Mouse (Mus musculus) layer of hippocampus, adult 18-20 months (tissue): ENCODE measurements around the gene Spats2. TPM values are rescaled to one million over a fixed set of nuclear protein-coding genes. Genes with fewer than 3 reads are reported as not detected.
A peak's percentile ranks its signal among the peaks of the same experiment; 100 is the strongest.
"Not testable (repeated sequence)": the region's sequence is repeated elsewhere in the genome, so short reads cannot be mapped to it uniquely, and the experiment has no call there.

ENCODE experiments used
- DNase-seq, 2 experiments: peaks; one replicate each; pipeline ENCODE4 v3.0.0; 2022; ENCODE audit warnings: low spot score in 2 of 2
- total RNA-seq, 2 experiments: library from RNA; stranded (reverse); gene quantifications; 2 replicates each; pipeline ENCODE4 v1.2.3; 2021

Gene Spats2
- total RNA-seq, 2 experiments from 2014 or later, result 30.1 to 31.4 TPM

DNA sequence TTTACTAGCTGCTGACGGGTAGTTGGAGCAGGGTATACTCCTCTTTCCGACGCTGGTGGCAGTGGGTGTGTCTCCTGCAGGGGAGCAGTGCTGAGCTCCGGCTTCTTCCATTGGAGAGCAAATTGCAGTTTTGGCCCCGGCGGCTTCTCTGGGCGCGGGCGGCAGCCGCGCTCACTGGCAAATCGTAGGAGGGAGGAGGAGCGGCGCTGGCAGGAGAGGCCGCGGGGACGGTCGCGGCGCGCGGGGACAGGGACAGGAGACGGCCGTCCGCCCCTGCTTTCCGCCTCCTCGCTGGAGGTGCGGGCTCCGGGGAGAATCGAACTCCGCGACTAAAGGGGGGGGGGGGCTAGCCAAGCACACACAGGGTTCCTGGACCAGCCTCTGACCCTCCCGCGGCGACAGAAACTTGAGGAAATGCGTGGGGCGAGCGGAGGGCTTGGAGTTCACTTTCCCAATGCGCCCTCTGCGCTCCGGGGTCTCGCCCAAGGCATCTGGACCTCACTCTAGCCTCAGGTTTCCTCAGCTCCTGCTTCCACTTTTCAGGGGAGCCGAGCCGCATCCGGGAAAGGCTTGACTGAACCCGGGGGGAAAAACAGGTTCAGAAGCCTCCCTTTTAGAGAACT, 98.0 kb downstream of the Spats2 start:
- DNase-seq, result peak; percentile 74 to 78

GRCm38 (mm10) chr15:99224208-99224911, 98.6 kb downstream of the Spats2 start, which contains the start of gene Kcnh3:
Gene Kcnh3, plus strand, starts transcription at chr15:99224861.
- peak; percentile 77 for DNase-seq

- DNase-seq, result peak; percentile 88 to 92
These were observed 99.5 kb downstream of the Spats2 start for GRCm38 (mm10) chr15:99225081-99225810.

GRCm38 (mm10) chr15:99226090-99226489, 100.4 kb downstream of the Spats2 start:
- no peak for DNase-seq

DNA sequence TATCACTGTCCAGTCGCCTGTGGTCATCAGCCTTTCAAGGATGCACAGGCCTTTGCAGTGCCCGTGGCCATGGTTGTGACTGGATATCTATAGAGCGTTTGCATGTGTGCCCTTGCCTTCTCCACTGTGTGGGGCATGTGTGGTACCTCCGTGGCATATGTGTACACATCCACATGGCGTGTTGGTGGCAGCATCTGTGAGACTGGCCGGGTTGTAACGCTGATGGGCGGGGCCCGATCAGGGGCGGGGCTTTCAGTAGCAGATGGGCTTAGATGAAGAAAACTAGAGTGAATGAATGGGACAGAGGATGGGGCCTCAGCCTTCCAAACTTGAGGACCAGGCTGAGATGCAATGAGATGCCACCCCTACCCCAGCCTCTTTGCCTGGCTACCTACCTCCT, 106.3 kb downstream of the Spats2 start:
- peak in 1 of 2 experiments; percentile 71 for DNase-seq

- DNase-seq, result no peak
These were observed 108.0 kb downstream of the Spats2 start for GRCm38 (mm10) chr15:99233719-99234118.

DNA sequence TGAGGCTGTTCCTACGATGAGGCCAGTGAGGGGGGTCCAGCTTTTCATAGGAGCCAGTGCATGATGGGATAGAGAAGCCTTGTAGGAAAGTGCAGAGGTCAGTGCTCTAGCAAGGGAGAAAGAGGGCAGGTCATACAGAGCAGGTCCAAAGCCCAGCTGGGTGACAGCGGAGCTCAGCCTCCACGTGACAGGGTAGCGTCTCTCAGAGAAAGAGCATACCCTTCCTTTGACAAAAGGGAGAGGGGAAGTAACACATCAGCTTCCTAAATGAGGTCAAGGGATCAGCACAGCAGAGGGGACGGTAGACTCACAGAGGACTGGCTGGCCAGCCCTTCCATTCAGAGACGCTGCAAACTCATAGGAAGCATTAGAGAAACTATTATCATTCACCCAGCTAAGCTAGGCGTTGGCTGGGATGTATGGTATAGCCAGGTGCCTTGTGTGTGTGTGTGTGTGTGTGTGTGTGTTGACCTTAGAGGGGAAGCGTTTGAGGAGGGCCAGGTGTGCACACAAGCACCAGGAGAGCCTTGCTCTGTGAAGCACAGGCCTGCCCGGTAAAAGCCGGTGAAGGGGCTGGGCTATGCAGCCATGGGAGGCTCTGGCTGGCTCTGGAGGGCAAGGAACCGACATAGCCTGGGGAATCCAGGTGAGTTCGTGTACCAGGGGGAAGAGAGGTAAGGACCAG, 108.8 kb downstream of the Spats2 start:
- DNase-seq, result no peak

DNA sequence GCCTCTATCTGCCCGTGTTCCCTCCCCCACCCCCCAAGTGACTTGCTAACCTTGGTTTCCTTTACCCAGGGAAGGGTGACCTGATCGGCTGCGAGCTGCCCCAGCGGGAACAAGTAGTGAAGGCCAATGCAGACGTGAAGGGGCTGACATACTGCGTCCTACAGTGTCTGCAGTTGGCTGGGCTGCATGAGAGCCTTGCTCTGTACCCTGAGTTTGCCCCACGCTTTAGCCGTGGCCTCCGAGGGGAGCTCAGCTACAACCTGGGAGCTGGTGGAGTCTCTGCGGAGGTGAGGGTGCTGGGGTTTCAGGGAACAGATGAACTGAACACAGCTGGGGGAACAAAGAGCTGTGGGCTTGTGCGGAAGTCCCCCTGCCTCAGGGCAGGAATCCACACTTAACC, 112.3 kb downstream of the Spats2 start:
- DNase-seq, result no peak

- no peak for DNase-seq
These were observed 114.4 kb downstream of the Spats2 start for GRCm38 (mm10) chr15:99240129-99240528.

DNA sequence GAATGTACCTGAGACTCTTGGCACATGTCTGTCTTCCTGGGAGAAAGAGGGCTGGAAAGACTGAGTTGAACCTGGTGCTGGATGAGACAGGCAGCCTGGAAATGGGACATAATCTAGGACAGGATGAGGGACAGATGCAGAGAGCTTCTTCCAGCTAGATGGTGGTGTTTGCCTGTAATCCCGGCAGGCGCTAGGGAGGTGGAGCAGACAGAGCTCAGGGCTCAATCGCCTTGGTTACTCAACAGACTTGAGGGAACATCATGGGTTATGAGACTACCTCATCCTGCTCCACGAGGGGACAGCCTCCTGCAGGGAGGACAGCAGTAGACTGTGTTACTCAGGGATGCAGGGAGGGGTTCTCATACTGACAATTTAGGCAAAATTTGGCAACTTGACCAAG, 115.5 kb downstream of the Spats2 start:
- DNase-seq, result no peak

DNA sequence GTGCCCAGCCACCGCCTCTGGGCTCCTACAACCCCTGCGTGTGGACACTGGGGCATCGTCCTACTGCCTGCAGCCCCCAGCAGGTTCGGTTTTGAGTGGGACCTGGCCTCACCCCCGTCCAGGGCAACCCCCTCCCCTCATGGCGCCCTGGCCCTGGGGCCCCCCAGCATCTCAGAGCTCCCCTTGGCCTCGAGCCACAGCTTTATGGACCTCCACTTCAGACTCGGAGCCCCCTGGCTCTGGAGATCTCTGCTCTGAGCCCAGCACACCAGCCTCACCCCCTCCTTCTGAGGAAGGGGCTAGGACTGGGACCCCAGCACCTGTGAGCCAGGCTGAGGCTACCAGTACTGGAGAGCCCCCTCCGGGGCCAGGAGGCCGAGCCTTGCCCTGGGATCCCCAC, 116.3 kb downstream of the Spats2 start:
- DNase-seq, result no peak

DNA sequence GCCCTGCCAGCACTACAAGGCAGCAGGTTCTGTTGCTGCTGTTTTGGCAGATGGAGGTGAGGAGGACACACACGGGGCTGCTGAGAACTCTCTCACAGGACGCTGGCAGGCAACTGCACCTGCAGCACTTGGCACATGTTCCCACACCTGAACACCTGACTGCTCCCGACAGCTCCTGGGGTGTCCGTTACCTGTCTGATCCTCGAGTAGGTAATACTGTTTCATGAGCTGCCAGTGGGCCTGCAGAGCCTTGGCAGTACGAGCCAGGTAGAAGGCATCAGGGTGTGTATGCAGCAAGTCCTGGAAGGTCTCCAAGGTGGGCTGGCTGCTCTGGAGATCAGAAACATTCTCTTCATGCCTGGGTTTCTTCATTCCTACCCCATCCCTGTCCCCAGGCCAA, 121.0 kb downstream of the Spats2 start:
- not testable (repeated sequence) for DNase-seq

DNA sequence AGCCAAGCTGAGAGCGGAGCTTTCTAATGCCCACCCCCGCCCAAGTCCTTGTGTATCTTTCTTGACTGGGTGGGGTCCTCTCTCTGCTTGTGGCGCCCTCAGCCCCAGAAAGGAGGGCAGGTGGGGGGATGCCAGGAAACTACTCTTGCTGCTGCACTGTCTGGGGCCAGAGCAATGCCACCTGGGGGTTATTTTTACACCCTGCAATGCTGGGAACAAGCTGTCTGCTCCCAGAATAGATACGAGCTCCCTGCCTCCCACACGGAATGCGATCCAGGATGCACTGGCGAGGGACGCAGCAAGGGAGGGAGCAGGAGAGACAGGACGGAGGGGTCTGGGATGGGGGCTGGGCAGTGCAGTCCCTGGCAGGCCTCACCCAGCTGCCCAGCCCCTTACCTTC, 123.3 kb downstream of the Spats2 start:
- DNase-seq, result peak; percentile 62 to 83

- no peak for DNase-seq
These were observed 124.2 kb downstream of the Spats2 start for GRCm38 (mm10) chr15:99249938-99250337.

DNA sequence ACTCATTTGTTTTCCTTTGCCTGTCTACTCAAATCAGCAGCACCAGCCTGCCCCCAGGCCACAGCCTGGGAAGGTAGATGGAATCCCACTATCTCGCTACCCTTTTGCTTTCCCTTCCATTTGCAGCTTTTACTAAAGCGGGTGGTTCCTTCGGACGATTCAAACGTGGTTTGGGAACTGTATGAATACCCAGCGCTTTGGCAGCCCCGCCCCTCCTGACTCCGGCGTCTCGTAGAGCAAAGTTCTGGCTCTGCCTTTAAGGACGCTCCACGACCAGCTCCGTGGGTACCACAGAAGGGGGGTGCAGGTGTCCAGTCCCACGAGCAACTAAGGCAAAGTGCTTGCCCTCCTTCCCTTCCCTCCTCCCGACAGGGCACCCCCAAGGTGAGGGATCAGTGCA, 125.4 kb downstream of the Spats2 start:
- not testable (repeated sequence) for DNase-seq

DNA sequence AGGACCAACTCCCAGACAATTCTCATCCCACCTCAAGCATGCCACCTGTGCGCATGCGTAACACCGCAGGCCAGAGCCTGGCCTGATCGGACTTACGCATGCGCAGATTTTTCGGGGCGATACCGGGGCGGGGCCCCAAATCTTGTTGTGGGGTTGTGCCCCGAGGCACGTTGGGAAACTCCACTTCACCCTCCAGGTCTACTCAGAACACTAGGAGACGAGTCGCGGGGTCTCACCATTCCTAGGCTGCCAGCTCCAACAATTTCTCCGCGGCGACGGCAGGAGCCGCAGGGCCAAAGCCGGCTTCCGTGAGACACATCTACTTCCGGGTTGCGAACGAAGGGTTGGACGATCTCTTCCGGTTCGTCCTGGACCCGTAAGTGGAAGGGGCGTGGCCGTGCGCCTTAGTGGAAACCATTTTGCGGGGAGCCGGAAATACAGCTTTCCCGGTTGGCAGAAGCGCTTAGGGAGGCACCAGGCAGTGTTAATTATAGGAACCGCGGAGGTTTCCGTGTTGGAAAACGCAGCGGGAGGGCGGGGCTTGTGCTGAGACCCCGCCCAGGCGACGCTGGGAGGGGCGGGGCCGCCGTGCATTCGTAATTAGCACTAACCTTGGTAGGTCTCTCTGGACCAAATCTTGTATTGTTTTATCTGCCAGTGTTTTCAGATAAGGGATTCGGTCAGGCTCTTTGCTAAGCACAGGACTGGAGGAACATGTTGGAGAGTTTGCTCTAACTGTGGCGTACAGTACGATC, 126.1 kb downstream of the Spats2 start, which contains the start of gene Mcrs1:
Gene Mcrs1 (minus strand): TSS at position 336 of the 755 bp plus-strand sequence.
- peak; percentile 97 to 99 for DNase-seq

DNA sequence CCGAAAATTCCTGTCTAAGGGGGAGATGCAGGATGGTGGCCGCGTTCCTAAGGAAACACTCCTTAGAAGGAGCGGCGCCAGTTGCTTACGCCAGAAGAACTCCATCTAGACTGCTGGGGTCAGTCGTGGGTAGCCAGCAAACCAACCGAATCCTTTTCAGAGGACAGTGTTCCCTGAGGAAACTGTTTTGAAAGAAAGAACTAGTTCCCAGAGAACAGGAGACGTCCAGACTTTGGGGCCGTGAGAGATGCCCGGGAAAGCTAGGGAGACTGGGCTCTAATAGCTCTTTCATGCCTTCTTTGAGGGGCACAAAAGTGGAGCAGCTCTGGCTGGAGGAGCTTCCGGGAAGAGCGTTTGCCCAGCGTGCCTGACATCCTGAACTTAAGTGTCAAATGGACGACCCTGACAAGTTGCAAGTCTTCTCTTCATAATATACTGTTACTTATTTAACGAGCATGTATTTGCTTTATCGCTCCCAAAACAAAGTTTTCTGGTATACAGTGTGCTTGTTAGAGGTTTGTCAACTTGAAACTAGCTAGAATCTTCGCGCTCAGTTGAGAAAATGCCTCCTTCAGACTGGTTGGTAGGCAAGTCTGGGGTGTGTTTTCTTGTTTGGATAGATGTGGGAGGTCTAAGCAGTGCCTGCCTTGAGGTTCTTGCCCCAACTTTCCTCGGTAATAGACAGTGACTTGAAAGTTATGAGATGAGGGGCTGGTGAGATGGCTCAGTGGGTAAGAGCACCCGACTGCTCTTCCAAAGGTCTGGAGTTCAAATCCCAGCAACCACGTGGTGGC, 126.9 kb downstream of the Spats2 start:
- peak in 1 of 2 experiments; percentile 37 for DNase-seq

DNA sequence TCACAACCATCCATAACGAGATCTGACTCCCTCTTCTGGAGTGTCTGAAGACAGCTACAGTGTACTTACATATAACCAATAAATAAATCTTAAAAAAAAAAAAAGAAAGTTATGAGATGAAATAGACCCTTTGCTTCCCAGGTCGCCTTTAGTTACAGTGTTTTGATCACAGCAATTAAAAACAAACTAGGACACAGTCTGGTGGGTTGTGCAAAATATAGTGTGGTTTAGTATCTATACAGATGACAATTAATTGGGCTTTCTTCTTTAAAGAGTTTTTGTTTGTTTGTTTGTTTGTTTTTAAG, 127.4 kb downstream of the Spats2 start:
- DNase-seq, result not testable (repeated sequence)

DNA sequence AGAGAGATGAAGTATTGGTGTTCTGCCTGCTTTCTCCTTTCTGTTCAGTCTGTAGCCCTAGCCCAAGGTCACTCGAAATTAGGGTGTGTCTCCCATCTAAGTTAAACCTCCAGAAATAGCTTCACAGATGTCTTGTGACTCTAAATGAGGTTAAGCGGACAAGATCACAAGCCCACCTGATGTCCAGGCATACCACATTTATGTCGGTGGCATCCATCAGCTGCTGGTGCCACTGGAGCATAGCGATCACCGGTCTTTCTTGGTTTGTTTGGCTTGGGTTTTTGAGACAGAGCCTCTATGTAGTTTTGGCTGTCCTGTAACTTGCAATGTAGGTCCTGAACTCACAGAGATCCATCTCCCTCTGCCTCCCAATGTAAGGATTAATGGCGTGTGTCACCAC, 128.1 kb downstream of the Spats2 start:
- DNase-seq, result no peak

DNA sequence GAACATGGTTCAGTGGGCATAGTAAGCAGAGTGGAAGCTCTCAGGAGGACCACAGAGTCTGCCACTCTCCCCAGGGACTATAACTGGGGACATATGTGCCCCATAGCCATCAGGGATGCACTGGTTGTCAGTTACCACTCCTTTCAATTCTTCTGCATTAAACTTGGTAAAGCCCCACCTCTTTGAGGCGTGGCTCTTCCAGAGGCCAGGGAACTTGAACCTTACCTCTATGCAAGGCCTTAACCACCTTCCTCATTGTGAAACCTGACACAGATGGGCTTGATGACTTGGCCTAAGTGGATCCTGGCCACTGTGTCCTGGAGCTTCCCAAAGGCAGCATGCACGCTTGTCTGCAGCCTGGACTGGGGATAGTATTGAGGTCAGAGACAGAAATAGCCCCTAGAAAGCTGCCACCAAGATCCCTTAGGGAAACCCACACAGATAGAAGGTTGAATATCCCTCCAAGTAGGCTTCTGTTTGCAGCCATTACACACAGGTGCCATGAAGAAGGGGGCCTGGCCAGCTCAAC, 128.8 kb downstream of the Spats2 start:
- no peak for DNase-seq
